Mouse (Mus musculus) hindbrain, embryonic 15.5 days (tissue): ENCODE measurements around the gene Fbxl18. TPM values are rescaled to one million over a fixed set of nuclear protein-coding genes. Genes with fewer than 3 reads are reported as not detected.

Experiments used
- ATAC-seq: fragments of 200-750 bp; cut with Nextera tagmentation; 2 replicates; pipeline ENCODE4 v1.8.0; 2017; ENCODE audit warnings: low read depth, moderate number of reproducible peaks, moderate TSS enrichment; ENCODE audit not compliant: low FRiP score
- H3K27ac ChIP-seq: fragments of 300-500 bp; sonication (generic); replicated peaks from 2 replicates; pipeline ENCODE4 v1.5.1; 2015; ENCODE audit warnings: mild to moderate bottlenecking, inconsistent platforms
- H3K27me3 ChIP-seq: fragments of 300-500 bp; sonication (generic); 2 replicates; pipeline ENCODE4 v1.6.1; 2015; ENCODE audit warnings: control low read depth, inconsistent platforms
- H3K36me3 ChIP-seq: fragments of 300-500 bp; sonication (generic); 2 replicates; pipeline ENCODE4 v1.6.1; 2015; ENCODE audit warnings: control low read depth, inconsistent platforms
- H3K4me1 ChIP-seq: fragments of 300-500 bp; sonication (generic); replicated peaks from 2 replicates; pipeline ENCODE4 v1.6.1; 2015; ENCODE audit warnings: control low read depth, inconsistent platforms
- H3K4me2 ChIP-seq: fragments of 300-500 bp; sonication (generic); 2 replicates; pipeline ENCODE4 v1.6.1; 2015; ENCODE audit warnings: moderate library complexity, mild to moderate bottlenecking, inconsistent platforms
- H3K4me3 ChIP-seq: fragments of 300-500 bp; sonication (generic); 2 replicates; pipeline ENCODE4 v1.5.1; 2015; ENCODE audit warnings: mild to moderate bottlenecking, inconsistent platforms
- H3K9ac ChIP-seq: fragments of 300-500 bp; sonication (generic); 2 replicates; pipeline ENCODE4 v1.6.1; 2015; ENCODE audit warnings: inconsistent platforms
- H3K9me3 ChIP-seq: fragments of 300-500 bp; sonication (generic); 2 replicates; pipeline ENCODE4 v1.6.1; 2016; ENCODE audit warnings: control low read depth, inconsistent platforms
- WGBS: fragments of 180-500 bp; shearing (Covaris S2); methylation state at CpG from one replicate; pipeline ENCODE4 v1.1.7; 2015; 5-methylcytosine and 5-hydroxymethylcytosine counted together
- polyA plus RNA-seq: library from polyadenylated mRNA; unstranded; fragments of >200 nt; fragmentation: Nextera tagmentation; extraction: Ambion mirVana; gene quantifications from 2 replicates; pipeline ENCODE4 v1.2.1, GENCODE M21; 2015

Gene Fbxl18
- polyA plus RNA-seq, 1 experiment from 2014 or later: 30.3 TPM

- H3K36me3 ChIP-seq: no peaks in the 10 kb centered on the region
- H3K9ac ChIP-seq: peak overlapping the region; percentile 92
- H3K27ac ChIP-seq: peak overlapping the region; percentile 100
- WGBS: 6% methylated on average over 31 of the region's 31 CpGs
- H3K4me2 ChIP-seq: peak overlapping the region; percentile 78
- H3K27me3 ChIP-seq: no peaks in the 10 kb centered on the region
- ATAC-seq: peak; percentile 27
- H3K4me1 ChIP-seq: peaks cover 40% of the 10 kb centered on the region
- H3K9me3 ChIP-seq: no peaks in the 10 kb centered on the region
- H3K4me3 ChIP-seq: peak overlapping the region; percentile 91
Measured at GRCm38 (mm10) chr5:142823096-142824062, 71.8 kb downstream of the Fbxl18 start.

- Histone ChIP-seq H3K27me3 (no peaks in the 10 kb centered on the region), H3K36me3 (no peaks in the 10 kb centered on the region), H3K27ac (peak overlapping the region; percentile 100), H3K9ac (peak overlapping the region; percentile 92), H3K4me1 (peaks cover 40% of the 10 kb centered on the region), H3K4me3 (peak overlapping the region; percentile 91), H3K4me2 (peak overlapping the region; percentile 78), H3K9me3 (no peaks in the 10 kb centered on the region)
- WGBS: under 1% methylated on average over 36 of the region's 36 CpGs
- ATAC-seq: no peak
Measured at GRCm38 (mm10) chr5:142822286-142823095, 72.7 kb downstream of the Fbxl18 start.

GRCm38 (mm10) chr5:142821974-142822285, 73.3 kb downstream of the Fbxl18 start:
- ATAC-seq: no peak
- WGBS: 0% methylated on average over 9 of the region's 9 CpGs
- Histone ChIP-seq H3K9ac (peak overlapping the region; percentile 92), H3K4me2 (peak overlapping the region; percentile 78), H3K27ac (peak overlapping the region; percentile 100), H3K9me3 (no peaks in the 10 kb centered on the region), H3K4me1 (peaks cover 40% of the 10 kb centered on the region), H3K36me3 (no peaks in the 10 kb centered on the region), H3K27me3 (no peaks in the 10 kb centered on the region), H3K4me3 (peak overlapping the region; percentile 91)

GRCm38 (mm10) chr5:142821266-142821973, 73.8 kb downstream of the Fbxl18 start:
- under 1% methylated on average over 36 of the region's 36 CpGs for WGBS
- Histone ChIP-seq H3K9me3 (no peaks in the 10 kb centered on the region), H3K4me3 (peak overlapping the region; percentile 91), H3K27me3 (no peaks in the 10 kb centered on the region), H3K4me1 (peaks cover 40% of the 10 kb centered on the region), H3K9ac (peak overlapping the region; percentile 92), H3K27ac (peak overlapping the region; percentile 100), H3K36me3 (no peaks in the 10 kb centered on the region), H3K4me2 (peak overlapping the region; percentile 78)
- peak; percentile 5; the same call in 1 of the 2 replicates for ATAC-seq

- peaks cover 38% of the 10 kb centered on the region for H3K4me1 ChIP-seq
- H3K9me3 ChIP-seq: no peaks in the 10 kb centered on the region
- peak overlapping the region; percentile 91 for H3K4me3 ChIP-seq
- 0% methylated on average over 53 of the region's 53 CpGs for WGBS
- H3K36me3 ChIP-seq: no peaks in the 10 kb centered on the region
- peak overlapping the region; percentile 78 for H3K4me2 ChIP-seq
- peak overlapping the region; percentile 100 for H3K27ac ChIP-seq
- no peaks in the 10 kb centered on the region for H3K27me3 ChIP-seq
- ATAC-seq: no peak
- H3K9ac ChIP-seq: peak overlapping the region; percentile 92
Measured at GRCm38 (mm10) chr5:142820276-142821265, 74.7 kb downstream of the Fbxl18 start.

- Histone ChIP-seq H3K27ac (peak overlapping the region; percentile 100), H3K36me3 (no peaks in the 10 kb centered on the region), H3K4me1 (peaks cover 28% of the 10 kb centered on the region), H3K9me3 (no peaks in the 10 kb centered on the region), H3K27me3 (no peaks in the 10 kb centered on the region), H3K4me2 (peak overlapping the region; percentile 78), H3K9ac (peak overlapping the region; percentile 92), H3K4me3 (peak overlapping the region; percentile 91)
- WGBS: under 1% methylated on average over 36 of the region's 36 CpGs
- ATAC-seq: peak; percentile 27
Measured at GRCm38 (mm10) chr5:142819385-142820275, 75.6 kb downstream of the Fbxl18 start.

GRCm38 (mm10) chr5:142818435-142819360, 76.5 kb downstream of the Fbxl18 start:
- Histone ChIP-seq H3K4me1 (peaks cover 19% of the 10 kb centered on the region), H3K4me2 (peak overlapping the region; percentile 78), H3K9me3 (no peaks in the 10 kb centered on the region), H3K4me3 (peak overlapping the region; percentile 91), H3K27me3 (no peaks in the 10 kb centered on the region), H3K36me3 (no peaks in the 10 kb centered on the region), H3K9ac (peak overlapping the region; percentile 92), H3K27ac (peak overlapping the region; percentile 100)
- 0 out of 2 replicates have a peak, but pooled peaks have one; percentile 7 for ATAC-seq
- under 1% methylated on average over 42 of the region's 43 CpGs for WGBS

- no peaks in the 10 kb centered on the region for H3K36me3 ChIP-seq
- H3K27me3 ChIP-seq: no peaks in the 10 kb centered on the region
- H3K4me2 ChIP-seq: peak within 1 kb of the TSS; percentile 96
- peak within 1 kb of the TSS; percentile 91 for H3K4me3 ChIP-seq
- H3K9me3 ChIP-seq: no peaks in the 10 kb centered on the region
- ATAC-seq: peak; percentile 83
- peak within 1 kb of the TSS; percentile 100 for H3K27ac ChIP-seq
- H3K9ac ChIP-seq: peak within 1 kb of the TSS; percentile 100
- under 1% methylated on average over 52 of the region's 56 CpGs for WGBS
- peaks cover 18% of the 10 kb centered on the region for H3K4me1 ChIP-seq
Measured at GRCm38 (mm10) chr5:142817524-142818434, 77.4 kb downstream of the Fbxl18 start, which contains the start of gene Tnrc18. TSS of gene Tnrc18 (minus strand) at chr5:142817662.
